Mouse (Mus musculus) telencephalon, adult 2 months (tissue): ENCODE measurements around the gene Btbd11.

Experiments
- DNase-seq: peaks from one replicate; pipeline ENCODE4 v3.0.0-alpha.2; 2011; ENCODE audit warnings: low read depth, low spot score

Btbd11 gene

DNA sequence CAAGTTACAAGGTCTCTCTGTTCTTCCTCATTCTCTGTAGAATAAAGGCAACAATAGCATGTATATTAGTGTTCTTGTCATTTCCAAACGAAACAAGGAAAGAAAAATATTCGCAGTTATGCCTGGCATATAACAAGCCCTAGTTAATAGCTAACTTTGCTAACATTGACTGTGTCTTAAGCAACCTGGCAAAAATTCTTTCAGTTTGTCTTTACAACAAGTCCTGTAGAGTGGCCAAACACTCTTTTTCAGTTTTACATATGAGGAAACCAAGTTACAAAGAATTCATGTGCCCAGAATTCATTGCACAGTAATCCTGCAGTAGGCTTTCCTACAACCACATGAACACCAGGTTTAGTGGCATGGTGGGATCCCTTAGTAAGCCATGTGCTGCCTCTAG lies 203.4 kb downstream of the Btbd11 start:
- DNase-seq: no peak

DNA sequence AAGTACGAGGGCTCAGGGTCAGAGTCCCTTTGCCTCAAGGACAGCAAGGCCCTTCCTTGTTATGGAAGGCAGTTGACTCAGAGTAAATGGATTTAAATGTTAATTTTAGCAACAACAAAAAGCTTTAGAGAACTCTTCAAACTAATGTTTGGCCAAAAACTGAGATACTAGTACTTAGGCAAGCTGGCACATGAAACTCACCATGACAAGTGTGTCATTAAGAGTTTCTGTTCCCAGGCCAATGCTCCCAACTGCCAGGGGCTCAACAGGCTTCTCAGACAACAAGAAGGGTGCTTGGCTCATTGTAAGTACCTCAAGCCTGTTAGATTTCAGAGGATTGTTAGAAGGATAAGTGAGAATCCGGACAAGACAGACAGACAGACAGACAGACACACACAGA lies 204.7 kb downstream of the Btbd11 start:
- no peak for DNase-seq

DNA sequence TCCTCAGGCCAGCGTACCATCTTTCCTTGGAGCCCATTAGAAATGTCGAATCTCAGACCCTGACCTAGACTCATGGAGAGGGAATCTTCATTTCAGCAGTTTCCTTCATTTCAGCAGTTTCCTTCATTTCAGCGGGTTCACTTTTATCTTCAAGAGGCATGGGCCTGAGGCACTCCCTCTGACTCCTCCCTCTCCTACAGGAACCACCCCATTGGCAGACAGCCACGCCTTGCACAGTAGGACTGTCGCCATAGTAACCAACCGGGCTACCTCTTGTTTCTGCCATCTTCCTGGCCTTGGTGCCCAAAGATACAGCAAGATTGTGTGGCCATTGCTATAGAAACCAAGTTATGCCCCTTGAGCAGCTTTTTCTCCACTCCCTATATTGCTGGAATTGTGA lies 205.4 kb downstream of the Btbd11 start:
- no peak for DNase-seq

DNA sequence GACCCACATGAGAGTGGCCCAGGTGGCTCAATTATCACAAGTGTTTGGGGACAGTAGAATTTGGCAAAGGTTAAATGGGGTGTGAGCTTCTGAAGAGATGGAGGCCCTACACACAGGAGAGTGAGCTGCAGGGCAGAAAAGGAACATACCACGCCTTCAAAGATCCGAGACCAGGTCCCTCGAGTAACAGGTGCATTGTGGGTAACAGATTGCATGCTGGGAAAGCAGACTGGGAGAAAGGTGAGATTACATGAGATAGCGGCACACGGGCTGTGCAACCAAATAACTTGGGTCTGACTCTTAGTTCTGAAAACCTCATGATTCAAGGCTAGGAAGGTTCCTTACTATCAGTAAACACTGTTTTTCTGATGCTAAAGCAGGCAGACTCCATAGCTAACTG lies 209.7 kb downstream of the Btbd11 start:
- no peak for DNase-seq

DNA sequence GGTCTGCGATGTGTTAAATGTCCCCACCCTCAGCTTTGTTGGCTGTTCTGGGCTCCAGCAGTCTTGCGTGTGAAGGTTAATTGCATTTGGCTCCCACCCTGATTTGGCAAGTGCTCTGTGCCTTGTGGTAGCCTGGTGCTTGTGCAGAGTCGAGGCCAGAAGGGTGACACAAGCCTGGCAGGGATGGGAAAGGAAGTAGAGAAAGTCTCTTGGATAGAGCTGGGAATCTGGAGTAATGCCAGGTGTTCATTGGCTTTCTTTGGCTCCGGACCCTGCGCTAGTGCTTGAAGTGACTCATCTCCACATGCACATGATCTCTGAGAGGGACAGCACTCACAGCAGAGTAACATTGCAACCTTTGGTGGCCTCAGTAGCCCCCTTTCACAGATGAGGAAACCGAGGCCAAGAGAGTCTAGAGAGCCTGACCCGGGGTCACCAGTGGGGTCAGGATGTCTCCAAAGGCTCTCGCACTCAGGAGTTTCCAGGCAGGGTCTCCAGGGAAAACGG lies 211.5 kb downstream of the Btbd11 start:
- DNase-seq: peak; percentile 17

DNA sequence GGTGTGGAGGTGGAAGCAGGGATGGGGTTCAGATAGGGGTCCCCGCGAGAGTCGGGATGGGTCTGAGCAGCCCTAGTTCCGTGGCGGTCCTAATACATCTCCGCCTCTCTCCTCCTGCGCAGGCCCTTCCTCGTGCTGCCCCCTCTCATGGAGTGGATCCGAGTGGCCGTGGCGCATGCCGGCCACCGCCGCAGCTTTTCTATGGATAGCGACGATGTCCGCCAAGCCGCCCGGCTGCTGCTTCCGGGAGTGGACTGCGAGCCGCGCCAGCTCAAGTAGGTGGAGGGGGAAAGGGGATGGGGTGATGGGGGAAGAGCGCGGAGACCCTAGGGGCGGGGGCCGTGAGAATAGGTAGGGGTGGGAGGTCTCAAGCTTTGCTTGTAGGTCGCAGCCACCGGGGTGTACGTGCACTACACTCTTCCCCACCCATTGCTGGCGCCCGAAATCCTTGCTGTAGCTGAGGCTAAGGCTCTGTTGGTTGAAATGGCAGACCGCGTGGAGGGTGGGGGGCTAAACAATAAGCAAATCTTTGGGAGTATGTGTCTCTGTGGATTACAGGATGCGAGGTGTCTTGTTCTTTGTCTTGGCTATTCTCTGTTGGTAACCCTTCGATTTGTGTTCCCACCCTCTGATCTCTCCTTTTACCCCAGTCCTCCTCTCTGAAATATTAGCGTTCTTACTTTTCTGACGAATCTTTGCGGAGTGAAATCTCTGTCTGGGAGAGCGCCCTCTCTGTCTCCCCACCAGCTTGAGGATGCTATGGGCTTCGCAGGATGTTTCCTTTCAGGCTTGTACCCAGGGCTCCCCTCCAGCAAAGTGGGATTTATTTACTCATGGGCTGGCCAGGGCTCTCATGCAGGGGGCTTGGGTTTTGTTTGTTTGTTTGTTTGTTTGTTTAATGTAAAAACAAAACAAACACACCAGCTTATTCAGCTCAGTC lies 212.3 kb downstream of the Btbd11 start:
- no peak for DNase-seq

DNA sequence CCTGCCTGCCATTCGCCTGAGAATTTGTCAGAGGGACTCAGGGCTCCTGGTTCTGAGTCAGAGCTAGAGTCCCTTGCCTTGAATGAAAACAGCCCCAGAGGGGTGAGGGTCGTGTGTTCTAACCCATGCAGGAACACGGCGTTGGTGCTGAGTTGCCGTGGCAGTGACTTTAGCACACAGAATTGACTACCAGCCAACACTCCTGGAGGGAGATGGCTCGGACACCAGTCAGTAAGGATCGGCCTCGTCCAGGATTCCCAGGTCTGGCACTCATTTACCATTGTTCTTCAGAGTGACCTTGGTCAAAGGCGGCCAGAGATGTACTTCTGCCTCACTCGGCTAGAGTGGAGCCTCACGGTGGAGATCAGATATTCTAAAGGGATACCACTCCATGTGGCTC lies 215.9 kb downstream of the Btbd11 start:
- DNase-seq: no peak

DNA sequence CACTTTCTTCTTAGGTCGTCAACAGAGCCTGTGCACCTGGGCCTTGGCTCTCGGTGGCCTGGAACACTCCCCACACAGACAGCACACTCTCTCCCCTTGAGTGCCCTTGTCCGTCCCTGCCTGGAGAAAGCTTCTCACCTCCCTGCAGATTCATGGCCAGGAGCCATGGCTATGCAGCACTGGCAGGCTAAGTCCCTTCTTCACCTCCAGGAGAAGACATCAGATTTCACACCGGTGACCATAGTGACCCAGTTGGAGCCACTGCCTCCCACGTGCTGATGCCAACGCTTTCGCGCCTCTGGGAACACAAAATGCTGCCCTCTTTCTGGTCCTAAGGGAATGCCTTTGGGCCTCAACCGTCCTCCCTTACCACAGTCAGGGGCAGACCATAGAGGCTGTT lies 217.9 kb downstream of the Btbd11 start:
- no peak for DNase-seq

DNA sequence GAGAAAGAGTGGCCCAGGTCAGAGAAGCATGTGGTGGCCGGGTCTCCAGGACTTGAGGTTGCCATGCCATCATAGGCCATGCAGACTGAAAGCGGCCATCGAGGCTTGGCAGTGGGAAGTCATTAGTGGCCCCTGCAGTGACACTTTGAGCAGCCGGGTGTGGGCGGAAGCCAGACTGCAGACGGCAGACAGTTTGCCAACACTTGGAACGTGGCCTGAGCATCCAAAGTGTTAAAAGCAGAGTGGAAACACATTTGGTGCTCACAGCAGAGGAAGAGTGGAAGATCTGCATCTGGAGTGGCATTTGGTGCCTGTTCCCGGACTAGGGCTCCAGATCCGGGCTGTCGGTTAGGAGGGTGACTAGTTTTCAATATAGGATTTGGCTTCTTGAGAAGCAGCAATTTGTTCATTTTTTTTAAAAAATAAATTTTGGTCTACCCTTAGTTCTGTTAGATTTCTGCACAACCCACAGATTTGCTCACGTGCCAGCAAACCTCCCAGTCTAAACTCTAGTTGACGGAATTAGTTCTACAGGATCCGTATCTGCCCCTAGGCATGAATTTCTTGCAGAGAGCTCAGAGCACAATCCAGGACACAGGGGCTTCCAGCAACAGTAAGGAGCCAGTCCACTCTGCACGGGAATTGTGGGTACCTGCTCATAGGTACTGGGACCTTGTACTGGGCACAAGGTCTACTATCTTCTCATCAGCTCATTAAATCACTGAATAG lies 222.1 kb downstream of the Btbd11 start:
- DNase-seq: peak; percentile 61

DNA sequence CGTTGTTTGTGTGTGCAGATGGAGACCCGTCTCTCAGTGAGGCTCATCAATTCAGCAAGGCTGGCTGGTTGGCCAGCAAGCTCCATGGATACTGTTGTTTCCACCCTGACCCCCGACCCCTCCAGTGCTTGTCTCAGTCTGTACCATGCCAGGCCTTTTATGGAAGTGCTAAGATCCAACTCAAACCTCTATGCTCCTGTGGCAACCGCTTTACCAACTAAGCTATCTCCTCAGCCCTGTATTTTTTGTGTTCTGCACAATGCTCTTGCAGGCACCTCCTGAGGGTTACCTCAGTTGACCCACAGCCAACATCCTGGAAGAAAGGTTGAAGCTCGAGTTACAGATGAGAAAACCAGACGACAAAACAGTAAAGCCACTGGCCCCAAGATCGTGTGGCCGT lies 230.5 kb downstream of the Btbd11 start:
- no peak for DNase-seq

DNA sequence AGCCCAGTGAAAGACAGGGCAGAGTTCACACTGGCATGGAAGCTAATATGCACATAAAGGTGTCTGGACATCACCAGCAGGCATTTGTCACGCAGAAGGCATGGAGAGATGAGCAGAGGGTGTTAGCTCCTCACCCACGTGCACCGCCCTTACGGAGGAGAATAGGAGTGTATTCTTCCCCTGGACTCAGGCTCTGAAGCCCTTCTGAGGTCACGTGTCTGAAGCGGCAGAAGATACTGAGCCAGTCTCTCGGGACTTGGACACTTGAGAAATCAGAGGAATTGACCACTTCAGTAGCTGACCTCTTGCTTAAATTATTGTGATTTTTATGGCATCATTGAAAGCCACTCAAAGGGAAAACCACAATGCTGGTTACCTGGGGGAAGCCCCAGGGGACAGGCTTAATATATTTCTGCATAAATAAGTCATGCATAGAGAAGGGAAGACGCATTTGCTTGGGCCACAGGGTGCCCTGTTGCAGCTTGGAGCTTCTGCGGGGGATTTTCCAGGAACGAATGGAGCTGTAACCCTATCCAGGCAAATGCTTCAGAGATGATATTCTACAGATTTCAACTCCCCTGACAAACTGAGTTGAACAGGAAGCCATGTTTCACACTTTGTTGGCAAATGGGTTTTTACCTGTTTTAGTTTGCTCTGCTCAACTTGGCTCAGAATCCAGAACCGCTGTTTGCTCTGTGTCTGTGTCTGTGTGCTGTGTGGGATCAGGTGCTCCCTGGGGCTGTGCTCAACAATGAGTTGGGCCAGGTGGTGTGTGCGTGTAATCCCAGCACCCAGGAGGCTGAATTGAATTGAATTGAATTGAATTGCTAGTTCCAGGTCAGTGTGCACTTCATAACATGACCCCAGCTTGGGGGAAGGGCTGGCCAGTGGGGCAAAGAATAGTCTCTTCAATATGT lies 231.1 kb downstream of the Btbd11 start:
- DNase-seq: no peak

DNA sequence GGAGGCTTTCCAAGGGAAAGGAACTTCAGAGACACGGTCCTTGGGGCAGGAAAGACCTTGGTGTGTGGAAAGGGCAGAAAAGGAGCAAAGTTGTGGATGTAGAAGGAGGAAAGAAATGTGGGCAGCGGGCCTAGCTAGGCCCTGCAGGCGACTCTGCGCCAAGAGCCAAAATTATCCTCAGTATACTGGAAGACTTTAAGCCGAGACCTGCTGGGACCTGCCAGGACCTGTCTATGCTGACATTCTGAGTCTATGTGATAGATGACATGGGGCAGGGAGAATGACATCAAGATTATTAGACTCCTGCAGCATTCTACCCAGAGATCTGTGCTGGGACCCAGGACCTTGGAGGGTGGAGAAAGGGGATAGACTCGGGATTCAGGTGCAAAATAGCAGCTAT lies 234.5 kb downstream of the Btbd11 start:
- DNase-seq: no peak

DNA sequence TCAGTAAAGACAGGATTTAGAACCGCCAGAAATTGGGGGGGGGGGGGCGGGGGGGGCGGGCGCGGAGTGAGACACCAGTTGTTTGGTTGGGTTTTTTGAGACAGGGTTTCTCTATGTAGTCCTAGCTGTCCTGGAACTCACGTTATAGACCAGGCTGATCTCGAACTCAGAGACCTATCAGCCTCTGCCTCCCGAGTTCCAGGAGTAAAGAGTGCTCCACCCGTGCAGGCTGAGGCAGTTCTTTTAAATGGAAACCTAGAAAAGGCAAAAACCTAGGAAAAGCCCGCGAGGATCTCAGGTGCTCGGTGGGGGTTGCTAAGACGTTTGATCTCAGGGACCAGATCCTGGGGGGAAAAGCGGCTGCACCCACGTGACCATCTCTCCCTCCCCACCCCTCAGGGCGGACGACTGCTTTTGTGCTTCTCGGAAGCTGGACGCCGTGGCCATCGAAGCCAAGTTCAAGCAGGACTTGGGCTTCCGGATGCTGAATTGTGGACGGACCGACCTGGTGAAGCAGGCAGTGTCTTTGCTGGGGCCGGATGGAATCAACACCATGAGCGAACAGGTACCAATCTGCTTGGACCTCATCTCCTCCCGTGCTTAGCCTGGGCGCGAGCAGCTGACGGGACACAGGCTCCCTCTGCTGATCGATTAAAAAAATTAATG lies 238.0 kb downstream of the Btbd11 start:
- peak; percentile 54 for DNase-seq

DNA sequence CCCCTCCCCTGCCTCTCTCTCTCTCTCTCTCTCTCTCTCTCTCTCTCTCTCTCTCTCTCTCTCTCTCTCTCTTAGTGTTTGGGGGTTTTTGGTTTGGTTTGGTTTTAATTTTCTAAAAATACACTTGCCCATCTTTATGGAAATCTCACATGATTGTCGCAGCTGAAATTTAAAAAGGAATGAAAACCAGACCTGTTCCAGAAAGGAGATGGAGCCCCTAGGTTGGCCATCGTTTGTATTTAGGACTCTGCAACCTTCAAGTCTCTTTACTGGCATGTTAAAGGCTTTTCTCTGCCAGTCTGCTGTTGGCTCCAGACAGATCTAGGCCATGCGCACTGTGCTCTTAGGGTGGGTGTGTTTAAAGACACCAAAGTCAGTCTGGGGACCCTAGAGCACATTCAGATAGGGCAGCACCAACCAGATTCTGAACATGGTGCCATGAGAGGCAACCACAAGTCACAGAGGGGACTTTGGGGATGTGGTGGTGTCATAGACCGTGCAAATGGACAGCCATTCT lies 238.6 kb downstream of the Btbd11 start:
- no peak for DNase-seq

DNA sequence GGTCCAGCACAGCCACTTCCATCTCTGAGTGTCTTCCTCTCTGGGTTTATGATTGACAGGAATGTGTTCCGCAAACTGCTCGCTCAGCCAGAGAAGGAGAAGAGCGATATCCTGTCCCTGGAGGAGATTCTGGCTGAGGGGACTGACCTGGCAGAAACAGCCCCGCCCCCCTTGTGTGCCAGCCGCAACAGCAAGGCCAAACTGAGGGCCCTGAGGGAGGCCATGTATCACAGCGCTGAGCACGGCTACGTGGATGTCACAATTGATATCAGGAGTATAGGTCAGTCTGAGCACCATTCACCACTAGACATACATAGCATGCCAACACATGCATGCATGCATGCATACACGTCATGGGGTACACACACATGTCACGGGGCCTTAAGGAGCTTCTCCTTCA lies 245.4 kb downstream of the Btbd11 start:
- DNase-seq: no peak

DNA sequence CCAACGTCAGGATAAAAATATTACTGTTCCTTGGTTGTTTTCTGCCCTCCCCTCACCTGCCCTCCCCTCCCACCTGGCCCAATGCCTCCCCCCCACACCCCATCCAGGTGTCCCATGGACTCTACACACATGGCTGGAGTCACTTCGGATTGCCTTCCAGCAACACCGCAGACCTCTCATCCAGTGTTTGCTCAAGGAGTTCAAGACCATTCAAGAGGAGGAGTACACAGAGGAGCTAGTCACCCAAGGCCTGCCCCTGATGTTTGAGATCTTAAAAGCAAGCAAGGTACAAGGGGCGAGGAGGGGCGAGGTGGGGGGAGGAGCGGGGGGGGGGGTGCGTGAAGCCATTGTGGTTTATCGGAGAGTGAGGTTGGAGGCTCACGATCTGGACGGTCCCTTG lies 247.0 kb downstream of the Btbd11 start:
- DNase-seq: no peak

DNA sequence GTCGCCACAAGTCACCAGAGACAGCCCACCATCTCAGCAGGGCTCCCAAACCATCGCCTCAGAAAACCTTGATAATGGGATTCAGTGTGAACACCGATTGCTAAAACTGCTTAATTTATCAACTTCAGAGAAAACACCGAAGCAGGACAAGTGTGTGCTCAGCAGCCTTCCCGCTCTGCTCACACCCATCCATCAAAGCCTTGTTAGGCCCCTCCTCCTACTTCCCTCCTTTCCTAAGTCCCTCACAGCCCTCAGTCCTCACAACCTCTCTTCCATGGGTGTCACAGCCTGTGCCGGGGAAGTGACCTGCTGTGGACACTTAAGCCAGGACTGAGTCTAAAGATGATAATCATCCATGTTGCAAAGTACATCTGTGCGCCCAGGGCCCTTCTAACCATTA lies 251.0 kb downstream of the Btbd11 start:
- no peak for DNase-seq

DNA sequence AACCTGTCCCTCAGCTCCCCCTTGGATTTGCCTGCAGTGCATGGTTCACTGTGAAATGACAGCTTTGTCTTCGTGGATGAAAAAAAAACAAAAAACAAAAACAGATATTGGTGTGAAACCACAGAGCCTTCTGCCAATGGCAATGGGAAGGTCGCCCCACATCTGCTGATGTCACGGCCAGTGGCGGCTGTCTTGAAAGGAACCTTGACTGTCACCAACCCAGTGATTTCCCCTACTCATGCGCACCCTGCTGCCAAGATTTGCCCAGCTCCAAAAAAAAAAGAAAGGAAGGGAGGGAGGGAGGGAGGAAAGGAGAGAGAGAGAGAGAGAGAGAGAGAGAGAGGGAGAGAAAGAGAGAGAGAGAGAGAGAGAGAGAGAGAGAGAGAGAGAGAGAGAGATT lies 251.5 kb downstream of the Btbd11 start:
- no peak for DNase-seq

DNA sequence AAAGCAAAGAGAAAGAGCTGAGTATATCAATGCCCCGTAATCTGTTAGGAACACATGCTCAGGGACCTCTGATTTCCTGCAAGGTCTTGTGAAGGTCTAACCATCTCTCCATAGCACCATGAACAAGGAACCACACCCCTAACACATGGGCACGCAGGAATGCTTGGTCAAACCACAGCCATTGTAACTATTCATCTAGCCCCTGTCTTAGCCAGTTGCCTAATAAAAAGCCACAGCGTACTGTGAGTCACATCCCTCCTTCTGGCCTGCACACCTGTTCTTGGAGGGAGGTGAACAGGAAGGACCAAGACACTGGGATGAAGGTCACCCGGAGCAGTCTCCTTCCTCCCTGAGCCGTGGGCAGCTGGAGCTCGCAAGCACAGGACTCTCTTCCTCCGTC lies 253.0 kb downstream of the Btbd11 start:
- DNase-seq: no peak

DNA sequence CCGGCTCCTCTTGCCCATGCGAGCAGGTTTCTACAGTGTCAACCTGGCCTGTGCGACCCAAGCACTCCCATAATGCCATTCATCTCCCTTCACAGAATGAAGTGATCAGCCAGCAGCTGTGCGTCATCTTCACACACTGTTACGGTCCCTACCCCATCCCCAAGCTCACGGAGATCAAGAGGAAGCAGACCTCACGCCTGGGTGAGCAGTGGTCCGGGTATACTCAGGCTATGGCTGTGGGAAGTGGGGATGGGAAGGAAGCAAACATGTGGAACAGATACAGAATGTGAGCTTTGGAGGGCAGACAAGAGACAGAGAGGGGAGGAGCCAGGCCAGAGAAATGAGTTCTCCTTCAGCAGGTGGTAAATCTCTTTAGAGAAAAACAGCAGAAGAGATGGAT lies 253.8 kb downstream of the Btbd11 start:
- DNase-seq: no peak

DNA sequence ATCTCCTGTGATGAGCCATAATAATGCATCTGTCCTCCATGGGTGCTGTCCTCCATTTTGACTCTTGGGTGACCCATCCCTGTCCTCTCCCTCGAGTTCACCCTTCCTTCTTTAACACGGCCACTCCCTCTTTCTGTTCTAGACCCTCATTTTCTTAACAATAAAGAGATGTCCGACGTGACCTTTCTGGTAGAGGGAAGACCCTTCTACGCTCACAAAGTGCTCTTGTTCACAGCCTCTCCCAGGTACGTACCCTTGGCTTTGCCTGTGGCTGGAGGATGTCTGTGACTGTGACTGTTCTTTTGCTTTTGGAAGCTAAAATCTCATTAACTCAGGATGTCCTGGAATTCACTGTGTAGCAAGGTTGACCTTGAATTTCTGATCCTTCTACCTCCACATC lies 258.7 kb downstream of the Btbd11 start:
- no peak for DNase-seq
